Mouse (Mus musculus): Measurements from ENCODE around the gene Ccdc155.

The Ccdc155 gene

DNA sequence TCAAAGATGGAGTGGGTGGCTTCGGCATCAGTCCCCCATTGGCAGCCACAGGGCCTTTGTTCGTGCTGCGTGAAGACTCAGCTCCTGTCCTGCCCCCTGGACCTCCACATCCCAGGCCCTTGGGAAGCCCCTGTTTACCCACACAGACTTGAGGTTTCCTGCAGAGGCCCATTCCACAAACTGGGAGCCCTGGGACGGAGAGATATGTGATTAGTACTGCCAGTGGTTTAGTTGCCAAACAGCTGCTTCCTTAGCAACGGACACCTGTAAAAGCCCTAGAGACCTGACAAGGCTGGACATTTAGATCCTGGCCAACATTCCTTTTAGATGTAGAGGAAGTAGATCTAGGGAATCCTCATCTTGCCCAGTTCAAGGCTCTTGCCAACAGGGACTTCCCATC is 62.8 kb downstream of the Ccdc155 start:
- DNase-seq = no peak

GRCm38 (mm10) chr7:45141319-45141718 is 63.4 kb downstream of the Ccdc155 start:
- DNase-seq = no peak

DNA sequence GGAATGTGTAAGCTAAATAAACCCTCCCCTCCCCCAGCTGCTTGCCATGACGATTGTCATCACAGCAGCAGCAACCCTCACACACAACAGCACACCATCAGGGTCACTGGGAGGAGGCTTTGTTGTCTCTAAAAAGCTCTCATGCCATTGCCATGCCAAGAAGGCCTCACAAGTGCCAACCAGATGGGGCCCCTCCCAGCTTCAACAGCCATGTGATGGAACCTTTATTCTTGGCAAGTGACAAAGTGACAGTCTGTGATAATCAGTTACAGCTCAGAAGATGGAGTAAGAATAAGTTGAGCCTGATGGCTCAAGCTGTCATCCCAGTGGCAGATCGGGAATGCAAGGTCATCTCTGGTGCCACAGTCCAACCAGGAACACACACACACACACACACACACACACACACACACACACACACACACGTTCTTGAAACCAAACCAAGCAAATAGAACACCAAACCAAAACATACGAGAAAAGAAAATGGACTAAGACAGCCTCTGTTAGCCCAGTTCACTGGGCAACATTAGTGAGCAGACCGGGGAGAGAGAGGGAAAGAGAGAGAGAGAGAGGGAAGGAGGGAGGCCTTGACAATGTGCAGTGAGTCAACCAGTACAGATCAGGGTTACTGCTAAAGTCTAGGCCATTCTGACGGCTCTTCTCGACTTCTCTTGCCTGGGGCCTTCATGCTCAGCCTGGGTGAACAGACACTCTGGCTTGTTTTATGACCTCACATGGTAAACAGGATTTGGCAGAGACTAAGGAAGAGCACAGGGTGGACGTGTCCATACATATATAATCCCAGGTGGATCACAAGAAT is 64.6 kb downstream of the Ccdc155 start:
- DNase-seq = no peak

DNA sequence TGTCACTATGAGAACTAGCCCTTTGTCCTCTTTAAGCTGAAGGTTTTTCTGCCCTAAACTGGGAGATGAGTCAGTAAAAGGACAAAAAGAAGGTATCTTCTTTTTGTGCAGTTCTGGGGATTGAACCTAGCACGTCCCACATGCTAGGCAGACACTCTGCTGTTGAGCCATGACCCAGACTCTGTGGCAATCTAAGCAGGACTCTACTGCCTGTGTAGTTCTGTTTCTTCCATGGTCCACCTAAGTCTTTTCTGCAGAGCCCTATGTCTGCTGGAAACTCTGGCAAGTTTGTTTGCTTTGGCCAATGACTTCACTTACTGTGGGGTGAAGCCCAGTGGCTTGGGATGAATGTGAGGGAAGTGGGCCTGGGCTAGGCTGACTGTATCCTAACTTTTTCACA is 66.3 kb downstream of the Ccdc155 start:
- no peak for DNase-seq

DNA sequence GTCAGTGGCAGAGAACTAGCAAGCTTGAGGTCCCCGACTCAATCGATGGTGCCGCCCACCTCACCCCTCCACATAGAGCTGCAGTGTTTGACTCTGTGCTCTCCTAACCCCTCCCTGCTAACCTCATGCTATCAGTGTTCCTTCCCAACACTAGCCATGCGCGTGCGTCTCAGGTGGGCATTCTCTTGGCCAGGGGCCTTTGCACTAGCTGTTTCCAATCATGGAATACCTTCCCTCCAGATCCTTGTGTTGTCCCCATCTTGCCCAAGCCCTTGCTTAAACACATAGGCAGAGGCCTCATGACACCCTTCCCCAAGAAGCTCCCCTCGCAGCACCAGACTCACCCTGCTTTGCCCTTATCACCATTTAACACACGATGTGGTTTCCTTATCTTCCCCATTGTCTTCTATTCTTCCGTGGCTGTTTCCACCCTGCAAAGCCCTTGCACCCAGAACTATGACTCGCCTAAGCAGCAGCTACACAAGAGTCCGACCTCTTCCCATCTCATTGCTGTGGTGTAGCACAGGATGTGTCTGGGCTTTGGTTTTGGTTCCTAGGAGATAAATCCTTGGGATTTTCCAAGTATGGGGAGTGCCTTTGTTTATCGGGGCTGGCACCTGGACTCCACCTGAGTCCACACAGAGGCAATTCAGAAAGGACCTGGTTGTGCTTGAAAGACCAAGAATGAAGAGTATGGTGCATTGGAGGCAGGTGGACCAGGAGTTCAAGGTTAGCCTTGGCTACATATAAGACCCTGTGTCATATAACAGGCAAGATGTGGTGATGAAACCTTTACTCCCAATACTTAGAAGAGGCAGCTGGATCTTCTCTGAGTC is 67.3 kb downstream of the Ccdc155 start:
- DNase-seq = no peak

DNA sequence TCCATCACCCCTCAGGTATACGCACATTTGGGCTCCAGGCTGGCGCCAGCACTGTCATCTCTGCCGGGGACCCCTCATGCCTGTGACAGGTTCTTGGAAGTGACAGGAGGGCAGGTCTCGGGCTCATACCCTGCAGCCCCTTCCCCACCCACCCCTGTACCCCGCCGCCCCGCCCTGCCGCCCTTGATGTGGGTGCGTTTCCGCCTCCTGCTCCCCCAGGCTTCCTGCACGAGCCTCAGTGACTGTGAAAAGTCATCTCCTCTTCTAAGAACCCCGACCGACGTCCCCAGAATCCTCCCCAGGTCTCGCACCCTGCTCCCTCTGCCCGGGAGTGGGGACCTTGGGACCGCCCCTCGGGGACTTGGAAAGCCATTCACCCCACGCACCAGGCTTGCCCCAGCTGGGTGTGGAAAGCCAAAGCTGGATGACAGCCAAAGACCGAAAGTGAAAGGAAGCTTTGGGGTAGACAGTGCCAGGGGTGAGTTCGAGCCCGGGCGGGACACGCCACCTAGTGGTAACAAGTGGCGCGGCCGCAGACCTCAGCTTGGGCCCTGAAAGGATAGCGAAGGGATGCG is 68.6 kb downstream of the Ccdc155 start, which contains the start of the genes Gm45713 and Flt3l:
Gene Gm45713 (minus strand): TSS at position 239 of the 575 bp plus-strand sequence.
Gene Flt3l (minus strand): TSS at position 440 of the 575 bp plus-strand sequence.
- DNase-seq = peak; percentile 86

DNA sequence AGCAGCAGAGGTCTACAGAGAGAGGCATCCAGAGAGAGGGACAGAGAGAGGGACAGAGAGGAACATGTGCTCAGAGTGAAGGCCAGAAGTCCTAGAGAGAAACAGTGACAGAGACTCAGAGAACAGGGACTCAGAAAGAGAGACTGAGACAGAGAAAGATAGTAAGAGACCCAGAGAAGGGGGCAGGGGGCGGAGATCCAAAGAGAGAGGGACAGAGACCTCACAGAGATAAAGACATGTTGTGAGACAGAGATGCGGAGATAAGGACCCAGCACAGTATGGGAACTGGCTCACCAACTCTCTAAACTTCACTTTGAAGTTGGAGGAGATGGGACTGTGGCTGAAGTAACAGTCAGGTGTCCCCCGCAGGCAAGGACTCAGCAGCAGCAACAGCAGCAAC is 69.3 kb downstream of the Ccdc155 start:
- DNase-seq = no peak

DNA sequence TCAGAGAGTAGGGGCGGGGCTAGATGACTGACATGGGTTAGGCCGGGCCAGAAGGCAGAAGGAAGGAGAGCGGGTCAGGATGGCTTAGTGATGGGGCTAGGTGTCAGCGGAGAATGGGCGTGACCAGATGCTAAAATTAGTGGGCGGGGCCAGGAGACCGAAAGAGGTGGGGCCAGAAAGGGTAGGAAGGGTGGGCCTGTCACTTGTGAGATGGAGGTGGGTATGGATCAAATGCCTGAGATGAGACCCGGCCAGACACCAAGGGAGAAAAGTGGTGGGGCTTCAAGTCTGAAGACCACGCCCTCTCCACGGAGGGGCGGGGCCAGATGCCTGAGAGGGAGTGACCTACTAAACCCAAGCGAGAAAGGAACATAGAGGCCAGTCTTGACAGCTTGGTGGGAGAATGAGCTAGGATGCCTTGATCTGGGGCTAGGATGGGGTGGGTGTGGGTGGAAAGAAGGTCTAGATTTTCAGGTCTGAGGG is 70.1 kb downstream of the Ccdc155 start:
- DNase-seq = no peak
